Mouse (Mus musculus): ENCODE data around the gene Osbpl8.

The Osbpl8 gene

DNA sequence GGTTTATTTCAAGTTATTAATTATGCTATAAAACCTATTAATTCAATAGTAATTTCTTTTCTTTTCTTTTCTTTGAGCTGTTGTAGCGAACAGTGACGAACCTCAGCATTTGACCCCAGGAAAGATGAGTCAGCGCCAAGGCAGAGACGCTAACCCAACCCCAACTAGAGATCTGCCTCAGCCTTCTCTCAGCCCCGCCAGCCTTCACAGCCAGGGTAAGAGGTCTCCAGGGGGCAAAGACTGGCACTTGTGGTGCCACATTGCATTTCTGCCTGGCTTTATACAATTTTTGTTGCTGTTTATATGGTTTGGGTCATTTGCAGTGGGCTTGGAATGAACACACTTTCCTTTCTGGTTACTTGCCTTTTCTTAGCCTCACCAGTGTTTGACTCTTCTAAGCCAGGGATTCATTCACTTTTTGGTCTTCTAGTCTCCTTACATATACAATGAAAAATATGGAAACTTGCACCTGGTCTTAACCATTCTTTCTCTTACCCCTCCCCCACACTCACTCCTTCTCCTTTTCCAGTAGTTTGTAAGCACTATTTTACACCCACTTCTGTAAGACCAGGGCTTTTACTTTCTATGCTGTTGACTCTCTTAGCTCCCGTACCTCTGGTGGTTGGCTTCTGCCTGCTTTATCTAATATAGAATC, 69.1 kb downstream of the Osbpl8 start:
- no peak for DNase-seq (ENCODE audit: low read depth in 1 of 2, low spot score in 2 of 2)

DNA sequence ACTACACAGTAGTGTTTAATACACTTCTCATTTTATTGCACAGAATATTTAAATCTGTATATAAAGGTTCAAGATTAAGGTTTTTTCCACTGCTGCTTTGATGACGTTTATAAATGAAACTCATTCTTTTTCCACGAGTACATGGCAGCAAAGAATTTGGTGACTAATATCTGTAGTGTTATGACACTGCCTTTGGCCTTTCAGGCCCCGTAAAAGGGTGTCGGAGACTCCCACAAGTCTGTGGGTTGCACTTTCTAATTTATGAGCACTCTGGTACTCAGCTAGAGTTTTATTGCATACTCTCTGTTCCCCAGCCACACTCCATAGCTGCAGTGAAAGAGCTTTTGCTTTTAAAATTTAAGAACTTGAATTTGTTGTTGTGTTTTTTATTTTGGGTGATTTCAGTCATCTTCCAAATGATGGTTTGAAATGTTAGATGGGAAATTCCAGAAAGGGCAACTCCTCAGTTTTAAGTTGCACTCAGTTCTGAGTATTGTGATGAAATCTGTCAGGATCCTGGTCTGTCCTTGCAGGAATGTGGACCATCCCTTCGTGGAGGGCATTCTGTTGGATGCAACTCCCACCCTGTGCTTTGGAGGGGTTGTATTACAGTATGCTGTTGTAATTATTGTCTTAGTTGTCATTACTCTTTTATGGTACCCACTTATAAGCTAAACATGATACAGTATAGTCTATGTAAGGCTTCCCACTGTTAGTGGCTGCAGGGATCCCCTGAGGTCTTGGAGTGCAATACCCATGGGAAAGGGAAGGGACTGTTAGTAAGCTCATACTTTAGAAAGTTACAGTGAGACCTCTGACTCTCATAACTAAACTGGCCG, 70.1 kb downstream of the Osbpl8 start:
- no peak for DNase-seq (ENCODE audit: low read depth in 1 of 2, low spot score in 2 of 2)

DNA sequence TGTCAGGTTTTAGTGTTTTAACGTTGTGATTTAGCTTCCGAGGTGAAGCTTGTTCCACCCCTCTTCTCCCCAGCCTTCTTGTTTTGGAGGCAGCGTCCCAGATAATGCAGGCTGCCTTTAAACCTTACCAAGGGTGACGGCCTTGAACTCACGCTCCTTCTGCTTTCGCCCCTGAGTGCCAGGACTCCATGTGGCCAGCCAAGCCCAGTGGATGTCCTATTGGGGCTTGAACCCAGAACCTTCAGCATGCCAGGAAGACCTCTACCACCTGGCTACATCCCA, 70.7 kb downstream of the Osbpl8 start:
- no peak for DNase-seq (ENCODE audit: low read depth in 1 of 2, low spot score in 2 of 2)

DNA sequence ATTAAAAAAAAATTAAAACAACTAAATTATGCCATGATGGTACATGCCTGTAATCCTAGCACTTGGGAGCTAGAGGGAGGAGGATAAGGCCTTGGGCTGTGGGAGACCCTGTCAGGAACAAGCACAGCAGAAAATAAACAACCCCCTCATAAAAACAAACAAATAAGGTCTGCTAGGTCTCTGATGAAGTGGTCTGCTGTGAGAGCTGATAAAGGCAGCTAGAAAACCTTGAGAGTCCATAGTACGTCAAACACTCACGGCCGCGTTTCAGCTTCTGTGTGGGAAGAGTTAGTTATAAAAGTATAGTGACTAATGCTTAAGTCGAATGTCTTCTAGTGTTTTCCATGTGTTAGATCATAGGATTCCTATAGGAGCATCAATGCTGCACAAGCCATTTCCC, 72.9 kb downstream of the Osbpl8 start:
- DNase-seq (ENCODE audit: low read depth in 1 of 2, low spot score in 2 of 2): no peak

DNA sequence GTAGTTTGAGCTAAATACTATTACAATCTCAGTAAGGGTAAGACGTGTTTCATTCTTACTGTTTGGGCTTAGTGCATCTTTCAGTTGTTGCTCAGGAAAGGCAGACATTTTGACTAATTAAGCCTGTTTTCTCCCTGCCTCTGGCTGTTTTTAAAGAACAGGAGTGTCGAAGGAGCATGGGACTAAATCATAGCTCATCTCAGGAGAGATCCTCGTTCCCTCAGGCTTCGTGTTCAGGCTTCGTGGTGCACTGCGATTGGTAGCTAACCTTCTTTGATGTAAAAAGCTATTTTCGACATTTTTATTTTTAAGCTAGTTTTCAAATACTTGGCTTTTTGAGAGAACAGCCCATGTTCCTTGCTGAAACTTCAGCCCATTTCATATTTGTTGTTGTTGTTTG, 78.1 kb downstream of the Osbpl8 start:
- no peak for DNase-seq (ENCODE audit: low read depth in 1 of 2, low spot score in 2 of 2)

DNA sequence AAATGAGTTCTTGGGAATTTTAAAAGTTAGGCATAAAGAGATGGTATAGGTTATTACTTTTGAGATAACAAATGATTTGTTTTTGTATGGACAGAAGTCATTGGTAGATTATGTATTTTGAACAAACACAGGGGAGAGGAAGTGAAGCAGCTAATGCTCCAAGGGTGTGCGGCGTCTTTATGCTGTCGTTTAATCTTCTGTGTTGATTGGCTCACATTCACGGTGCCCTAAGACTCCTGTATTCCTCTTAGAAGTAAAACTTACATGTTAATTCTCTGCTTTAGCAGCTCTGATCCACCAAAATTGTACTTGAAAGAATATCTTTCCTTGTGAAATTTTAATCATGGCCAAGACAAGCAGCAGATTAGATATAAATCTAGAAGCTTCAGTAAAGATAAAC, 83.1 kb downstream of the Osbpl8 start:
- DNase-seq (ENCODE audit: low read depth in 1 of 2, low spot score in 2 of 2): no peak

DNA sequence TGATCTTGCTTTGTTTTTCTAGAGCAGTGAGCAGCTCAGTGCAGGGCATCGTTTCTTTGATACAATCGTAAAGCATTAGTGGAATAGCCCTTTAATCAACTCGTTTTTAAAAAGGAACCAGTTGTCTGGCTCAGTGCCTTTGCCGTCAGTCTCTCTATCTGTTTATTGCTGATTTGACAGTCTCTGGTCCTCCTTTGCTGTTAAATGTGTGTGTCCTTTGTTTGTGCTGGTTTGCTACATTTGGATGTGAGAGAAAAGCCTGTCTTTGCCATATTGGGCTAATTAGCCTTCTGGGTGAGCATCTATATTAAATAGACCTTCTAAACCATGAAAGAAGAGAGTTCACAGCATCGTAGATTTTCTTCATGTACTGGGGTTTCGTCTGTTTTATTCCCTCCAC, 83.6 kb downstream of the Osbpl8 start:
- no peak for DNase-seq (ENCODE audit: low read depth in 1 of 2, low spot score in 2 of 2)

DNA sequence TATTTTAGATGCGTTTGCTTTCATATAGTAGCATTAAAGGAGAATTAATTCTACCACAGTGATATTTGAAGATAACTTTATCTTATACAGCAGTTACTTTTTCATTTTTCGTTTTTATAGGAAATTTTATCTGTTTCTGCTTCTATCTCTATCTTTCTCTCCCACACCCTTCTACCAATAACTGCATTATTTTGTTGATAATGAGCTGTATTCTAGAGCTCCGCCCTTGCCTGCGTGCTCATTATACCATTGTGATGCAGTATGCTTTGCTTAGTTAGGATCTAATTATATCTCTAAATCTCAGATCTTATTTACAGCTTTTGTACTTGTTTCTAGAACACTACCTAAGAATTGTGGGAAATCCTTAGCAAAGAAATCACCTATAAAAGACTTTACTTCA, 85.6 kb downstream of the Osbpl8 start:
- no peak for DNase-seq (ENCODE audit: low read depth in 1 of 2, low spot score in 2 of 2)

DNA sequence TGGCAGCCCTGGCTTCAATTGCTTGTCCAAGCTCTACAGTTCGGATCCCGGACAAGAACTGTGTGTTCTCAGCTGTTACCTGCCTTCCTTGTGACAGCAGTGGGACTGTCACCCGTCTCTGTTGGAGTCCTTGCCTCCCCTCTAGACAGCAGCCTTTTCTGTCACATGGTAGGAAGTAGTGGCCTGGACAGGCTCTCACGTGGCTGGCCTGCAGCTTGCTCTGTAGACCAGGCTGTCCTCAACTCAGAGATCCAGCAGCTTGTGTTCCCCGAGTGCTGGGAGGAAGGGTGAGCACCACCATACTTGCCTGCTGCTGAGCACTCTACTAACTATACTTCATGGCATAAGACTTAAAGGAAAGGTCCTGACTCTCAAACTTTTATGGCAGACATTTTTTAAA, 87.1 kb downstream of the Osbpl8 start:
- DNase-seq (ENCODE audit: low read depth in 1 of 2, low spot score in 2 of 2): no peak

DNA sequence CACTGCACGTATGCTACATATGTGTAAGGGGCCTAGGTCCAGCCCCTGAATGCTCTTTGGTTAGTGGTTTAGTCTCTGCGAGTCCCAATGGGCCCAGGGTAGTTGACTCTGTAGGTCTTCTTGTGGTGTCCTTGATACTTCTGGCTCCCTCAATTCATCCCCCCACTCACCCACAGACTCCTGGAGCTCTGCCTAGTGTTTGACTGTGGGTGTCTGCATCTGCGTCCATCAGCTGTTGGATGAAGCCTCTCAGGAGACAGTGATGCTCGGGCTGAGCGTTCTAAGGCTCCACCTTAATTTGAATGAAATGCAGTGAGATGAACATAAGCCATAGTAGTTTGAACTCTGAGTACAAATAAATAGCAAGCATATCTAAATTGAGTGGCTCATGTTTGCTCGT, 90.7 kb downstream of the Osbpl8 start:
- no peak for DNase-seq (ENCODE audit: low read depth in 1 of 2, low spot score in 2 of 2)

DNA sequence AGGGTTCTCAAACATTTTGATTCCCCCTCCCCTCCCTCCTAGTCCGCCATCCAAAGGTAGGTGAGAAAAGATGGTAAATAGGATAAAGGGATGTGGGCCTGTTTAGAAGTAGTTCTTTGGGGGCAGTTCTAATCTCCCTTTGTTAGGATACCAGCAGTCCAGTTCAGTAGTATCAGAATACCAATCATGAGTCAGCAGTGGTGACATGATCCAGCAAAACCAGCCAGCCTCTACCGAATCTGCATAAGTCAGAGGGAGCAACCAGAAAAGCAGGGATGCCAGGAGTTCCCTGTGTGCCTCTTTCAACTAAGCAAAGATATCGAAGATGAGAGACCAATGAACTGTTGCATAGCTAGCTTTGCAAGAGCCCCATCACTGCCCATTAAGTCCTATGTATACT, 91.6 kb downstream of the Osbpl8 start:
- no peak for DNase-seq (ENCODE audit: low read depth in 1 of 2, low spot score in 2 of 2)

DNA sequence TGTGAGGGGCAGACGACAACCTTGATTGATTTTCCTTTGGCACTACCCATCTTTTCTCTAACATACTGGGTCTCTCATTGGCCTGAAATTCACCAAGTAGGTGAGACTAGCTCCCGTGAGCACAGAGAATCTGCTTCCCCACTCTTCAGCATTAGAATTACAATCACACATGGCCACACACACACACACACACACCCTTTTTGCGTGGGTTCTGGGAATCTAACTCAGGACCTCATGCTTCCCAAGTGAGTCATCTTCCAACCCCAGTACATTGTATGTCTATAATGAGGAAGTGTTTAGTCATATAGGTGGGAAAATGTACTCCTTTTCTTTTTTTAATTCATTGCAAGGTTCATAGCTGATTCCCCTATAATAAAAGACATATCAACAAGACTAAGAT, 92.8 kb downstream of the Osbpl8 start:
- no peak for DNase-seq (ENCODE audit: low read depth in 1 of 2, low spot score in 2 of 2)

DNA sequence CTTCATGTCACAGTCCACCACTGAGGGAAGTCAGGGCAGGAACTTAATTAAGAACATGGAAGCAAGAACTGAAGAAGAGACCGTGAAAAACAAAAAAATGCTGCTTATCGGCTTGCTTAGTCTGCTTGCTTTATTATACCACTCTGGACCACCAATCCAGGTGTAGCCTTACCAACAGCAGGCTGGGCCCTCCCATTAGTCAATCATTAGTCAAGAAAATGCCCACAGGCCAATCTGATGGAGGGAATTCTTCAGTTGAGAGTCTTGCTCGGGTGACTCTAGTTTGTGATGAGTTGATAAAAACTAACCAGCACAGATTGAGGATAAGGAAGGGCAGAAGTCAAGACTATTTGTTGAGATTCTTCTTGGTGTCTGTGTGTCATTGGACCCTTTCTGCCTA, 93.7 kb downstream of the Osbpl8 start:
- no peak for DNase-seq (ENCODE audit: low read depth in 1 of 2, low spot score in 2 of 2)

DNA sequence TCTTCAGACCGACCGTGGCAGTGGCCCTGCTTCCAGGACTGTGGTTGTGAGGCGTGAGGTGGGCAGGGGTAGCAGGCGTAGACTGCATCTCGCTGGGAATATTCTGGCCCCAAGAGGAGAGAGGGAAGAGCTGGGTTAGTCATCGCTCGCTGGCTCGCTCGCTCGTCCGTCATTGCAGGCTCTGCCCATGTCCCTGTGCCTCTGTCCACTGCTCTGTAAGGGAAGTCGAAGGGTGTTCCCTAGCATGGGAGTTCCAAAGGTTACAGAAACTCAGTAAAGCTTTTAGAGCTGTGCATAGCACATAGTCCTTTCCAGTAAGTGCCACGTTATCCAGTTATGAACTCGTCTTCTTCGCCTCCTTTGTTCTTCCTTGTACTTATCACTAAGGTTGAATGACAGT, 107.1 kb downstream of the Osbpl8 start:
- no peak for DNase-seq (ENCODE audit: low read depth in 1 of 2, low spot score in 2 of 2)

DNA sequence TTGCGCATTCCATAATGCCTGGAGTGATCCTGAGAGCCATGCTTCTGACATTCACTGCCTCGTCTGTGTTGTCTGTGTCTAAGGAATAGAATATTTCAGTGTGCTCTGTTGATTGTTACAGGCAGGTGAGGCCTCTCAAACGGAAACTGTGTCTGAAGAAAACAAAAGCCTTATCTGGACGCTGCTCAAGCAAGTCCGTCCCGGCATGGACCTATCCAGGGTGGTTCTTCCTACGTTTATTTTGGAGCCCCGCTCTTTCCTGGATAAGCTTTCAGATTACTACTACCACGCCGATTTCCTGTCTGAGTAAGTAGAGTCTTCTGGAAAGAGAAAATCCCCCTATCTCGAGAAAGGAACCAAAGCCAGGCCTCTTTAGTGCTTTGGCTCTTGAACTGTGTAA, 108.4 kb downstream of the Osbpl8 start:
- no peak for DNase-seq (ENCODE audit: low read depth in 1 of 2, low spot score in 2 of 2)

DNA sequence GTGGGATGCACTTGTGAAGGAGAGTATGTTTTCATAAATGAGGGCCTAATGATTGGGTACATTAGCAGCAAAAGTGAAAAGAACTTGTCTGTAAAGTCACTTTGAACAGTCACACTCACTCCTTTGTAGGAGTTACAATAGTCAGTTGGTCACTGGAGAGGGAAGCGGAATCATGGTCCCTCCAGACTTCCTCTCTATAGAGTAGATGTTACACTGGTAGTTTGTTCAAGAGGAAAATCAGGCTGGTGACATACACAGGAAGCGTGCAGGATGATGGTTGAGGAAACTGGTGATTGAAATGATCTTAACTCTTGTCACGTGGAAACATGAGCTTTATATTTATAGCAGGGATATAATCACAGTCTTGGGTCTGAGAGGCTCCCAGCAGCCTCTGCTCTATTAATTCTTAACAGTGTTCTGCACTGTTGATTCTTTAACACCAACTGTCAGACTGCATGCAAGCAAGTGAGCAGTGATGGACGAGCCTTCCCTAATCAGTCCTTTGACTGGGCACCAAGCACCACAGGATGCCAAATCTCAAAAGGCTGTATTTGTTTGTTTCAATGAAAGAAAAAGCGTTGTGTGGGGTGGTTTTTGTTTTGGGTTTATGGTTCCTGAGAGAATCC, 109.0 kb downstream of the Osbpl8 start:
- no peak for DNase-seq (ENCODE audit: low read depth in 1 of 2, low spot score in 2 of 2)

DNA sequence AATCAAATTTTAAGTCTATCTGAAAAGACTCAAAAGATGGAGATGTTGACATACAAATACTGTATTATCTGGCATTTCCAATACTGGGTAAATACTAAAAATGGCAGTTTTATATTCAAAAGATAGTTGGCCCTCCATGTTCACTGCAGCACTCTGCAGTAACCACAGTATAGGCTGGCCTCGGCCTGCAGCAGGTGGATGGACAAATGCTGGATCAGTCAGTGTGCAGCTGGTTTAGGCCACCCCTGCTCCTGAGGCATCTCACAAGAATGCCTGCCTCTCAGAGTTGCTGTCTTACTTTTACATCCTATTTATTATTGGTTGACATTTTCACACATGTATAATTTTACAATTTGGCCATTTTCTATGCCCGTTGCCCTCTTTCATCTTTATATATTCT, 111.3 kb downstream of the Osbpl8 start:
- no peak for DNase-seq (ENCODE audit: low read depth in 1 of 2, low spot score in 2 of 2)

DNA sequence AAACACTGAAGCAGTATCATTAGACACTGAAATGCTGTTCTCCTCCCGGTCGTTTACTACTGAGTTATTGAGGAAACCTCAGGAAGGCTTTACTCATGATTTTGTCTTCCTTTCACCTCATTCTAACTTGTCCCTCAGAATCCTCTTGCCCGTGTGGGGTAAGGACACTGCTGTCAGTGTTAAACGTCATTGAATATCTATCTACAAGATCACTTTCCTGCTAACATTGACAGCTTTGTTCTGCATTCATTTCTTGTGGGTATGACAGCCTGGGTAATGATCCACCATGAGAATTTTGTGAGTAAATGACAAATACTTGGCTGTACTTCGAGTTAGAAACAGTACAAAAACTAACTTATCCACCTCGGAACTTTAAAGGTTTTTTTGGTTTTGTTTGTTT, 133.1 kb downstream of the Osbpl8 start:
- DNase-seq (ENCODE audit: low read depth in 1 of 2, low spot score in 2 of 2): no peak

DNA sequence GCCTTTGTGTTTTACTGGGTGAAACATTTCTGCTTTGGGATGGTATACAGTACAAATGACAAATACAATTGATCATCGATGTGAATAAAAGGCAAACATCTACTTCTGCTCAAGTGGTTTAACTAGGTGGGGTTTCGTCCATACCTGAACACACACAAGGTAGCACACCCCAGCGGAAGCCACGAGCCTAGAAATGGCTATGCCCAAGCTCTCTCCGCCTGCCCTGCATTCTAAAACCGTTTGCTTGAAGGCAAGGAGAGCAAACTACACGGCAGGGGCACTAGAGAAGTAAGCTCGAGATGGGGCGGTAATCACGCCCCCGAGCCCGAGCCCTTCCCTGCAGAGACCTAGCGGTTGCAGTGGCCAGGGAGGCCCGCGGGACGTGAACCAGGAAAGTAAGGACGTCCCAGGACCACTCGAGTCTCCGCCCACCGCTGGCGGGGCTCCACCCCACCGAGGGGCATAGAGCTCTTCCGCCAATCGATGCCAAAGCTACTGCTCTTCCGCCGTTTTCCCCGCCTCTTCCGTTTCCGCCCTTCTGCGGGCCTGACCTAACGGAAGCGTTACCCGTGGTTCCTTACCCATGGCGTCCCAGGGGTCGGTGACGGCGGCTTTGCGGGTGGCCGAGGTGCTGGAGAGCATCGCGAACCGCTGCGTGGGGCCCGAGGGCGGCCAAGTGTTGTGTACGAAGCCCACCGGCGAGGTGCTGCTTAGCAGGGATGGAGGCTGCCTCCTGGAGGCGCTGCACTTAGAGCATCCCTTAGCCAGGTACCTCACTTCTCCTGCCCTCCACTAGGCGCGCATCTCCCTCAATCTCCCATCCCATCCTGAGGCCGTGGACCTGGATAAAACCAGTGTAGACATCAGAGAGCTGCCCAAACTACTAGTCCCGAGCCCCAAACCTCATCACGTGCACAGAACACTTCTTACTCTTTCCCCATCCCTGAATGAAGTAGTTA, 133.9 kb downstream of the Osbpl8 start, which contains the start of gene Bbs10:
Bbs10 (plus strand) TSS at position 540 of the 959 bp plus-strand sequence.
- peak; percentile 73 to 81 for DNase-seq (ENCODE audit: low read depth in 1 of 2, low spot score in 2 of 2)

DNA sequence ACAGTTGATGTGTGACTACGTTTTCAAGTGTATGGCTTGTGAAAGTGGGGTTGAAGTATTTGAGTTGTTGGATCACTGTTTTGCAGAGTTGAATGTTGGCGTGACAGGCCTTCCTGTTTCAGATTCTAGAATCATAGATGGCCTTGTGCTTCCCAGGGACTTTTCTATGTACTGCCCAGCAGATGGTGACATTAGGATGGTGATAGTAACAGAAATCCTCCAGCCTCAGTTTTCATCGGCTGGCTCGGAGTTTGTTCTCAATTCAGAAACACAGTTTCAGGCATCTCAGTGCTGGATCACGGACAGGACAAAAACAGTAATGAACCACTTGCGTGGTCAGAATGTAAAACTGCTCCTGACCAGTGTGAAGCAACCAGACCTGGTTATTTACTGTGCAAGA, 135.0 kb downstream of the Osbpl8 start:
- DNase-seq (ENCODE audit: low read depth in 1 of 2, low spot score in 2 of 2): no peak

DNA sequence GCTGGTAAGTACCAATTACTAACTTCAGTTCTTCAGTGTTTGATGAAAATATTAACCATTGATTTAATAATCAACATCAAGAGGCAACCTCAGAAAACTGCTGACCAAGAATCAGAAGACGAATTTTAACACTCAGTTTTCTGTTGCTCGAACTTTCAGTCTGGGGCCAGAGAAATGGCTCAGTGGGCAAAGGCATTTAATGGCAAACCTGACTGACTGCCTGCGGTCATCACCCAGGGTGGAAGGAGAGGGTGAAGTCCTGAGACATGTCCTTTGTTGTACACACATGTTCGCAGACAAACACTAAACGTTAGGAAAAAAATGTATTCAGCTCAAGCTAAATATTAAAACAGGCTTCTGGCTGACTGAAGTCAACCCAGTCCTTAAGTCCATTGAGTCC, 136.5 kb downstream of the Osbpl8 start:
- DNase-seq (ENCODE audit: low read depth in 1 of 2, low spot score in 2 of 2): no peak
